Mouse (Mus musculus) brain, embryonic 18.5 days (tissue): ENCODE data around the gene Lyrm7.
"Not testable (repeated sequence)": the region's sequence is repeated elsewhere in the genome, so short reads cannot be mapped to it uniquely, and the experiment has no call there.

ENCODE experiments used
- DNase-seq: peaks from one replicate; pipeline ENCODE4 v3.0.0-alpha.2; 2012; ENCODE audit warnings: low read depth, low spot score

The Lyrm7 gene

DNA sequence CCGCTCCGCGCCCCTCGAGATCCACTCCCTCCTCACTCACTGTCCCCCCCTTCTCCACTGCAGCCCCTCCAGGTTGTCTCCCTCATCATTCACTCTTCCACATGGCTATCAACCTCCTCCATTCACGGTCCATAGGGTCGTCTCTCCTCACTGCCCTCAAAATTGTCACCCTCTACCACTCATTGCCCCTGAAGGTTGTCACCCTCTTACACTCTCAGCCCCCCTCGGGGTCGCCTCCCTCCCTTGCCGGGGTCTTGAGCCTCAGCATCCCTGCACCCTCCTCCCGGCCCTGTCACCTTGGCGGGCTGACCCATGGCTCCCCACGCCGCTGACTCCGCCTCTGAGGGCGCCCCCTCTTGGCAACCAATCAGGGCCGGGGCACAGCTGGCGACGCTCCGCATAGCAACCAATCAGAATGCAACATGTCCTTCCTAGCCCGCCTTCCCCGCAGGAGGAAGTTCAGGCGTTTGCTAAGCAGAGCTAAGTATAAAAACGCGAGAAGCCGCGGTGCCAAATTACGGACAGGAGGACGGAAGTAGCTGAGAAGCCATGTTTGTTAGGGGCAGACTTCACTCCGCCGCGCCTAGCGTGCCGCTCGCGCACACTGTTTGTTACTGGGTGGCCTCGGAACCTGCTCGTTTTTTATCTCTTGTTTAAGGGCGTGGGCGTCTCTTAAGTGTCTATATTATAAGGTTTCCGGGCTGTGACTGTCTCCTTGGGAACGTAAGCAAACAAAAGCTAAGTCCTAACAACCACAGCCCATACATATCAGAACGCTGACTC lies at the start of gene Lyrm7:
Lyrm7 (minus strand) TSS at position 661 of the 783 bp plus-strand sequence.
- DNase-seq = peak; percentile 98

DNA sequence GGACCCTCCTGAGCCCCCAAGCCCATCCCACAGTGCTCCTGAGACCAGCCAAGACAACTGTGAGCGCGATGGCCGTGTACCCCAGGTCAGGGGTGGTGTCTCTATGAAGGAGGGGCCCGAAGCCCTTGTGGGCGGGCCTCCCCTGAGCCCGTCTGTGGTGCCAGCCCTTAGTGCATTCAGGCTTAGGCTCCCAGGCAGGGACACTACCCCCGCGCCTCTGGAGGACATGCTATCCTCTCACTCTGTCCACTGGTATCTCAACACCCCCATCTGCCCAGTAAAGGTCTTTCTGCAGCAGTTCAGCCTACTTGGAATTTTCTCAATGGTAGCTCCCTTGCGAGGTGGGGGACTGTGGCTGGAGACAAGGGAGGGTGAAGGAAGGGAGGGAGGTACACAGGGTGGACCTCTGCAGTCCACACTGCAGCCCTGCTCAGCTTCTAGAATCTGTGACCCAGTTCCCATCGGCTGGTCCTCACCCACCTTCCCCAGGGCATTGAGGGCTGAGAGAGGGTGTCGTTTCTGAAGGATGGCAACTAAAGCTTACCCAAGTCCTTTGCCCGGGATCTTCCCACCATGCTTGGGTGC lies 49.5 kb upstream of the Lyrm7 start:
- DNase-seq = no peak

DNA sequence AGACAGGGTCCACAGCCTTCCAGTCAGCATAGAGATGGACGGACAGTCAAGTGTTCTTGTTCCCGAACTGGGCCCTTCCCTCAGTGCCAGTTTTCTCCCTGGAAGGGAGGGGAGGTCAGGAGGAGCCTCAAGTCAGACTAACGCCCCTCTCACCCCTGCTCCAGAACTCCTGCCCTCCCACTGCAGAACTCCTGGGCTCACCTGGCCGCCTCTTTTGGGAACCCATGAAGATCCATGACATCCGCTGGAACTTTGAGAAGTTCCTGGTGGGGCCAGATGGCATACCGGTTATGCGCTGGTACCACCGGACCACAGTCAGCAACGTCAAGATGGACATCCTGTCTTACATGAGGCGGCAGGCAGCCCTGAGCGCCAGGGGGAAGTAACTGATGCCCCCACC lies 48.6 kb upstream of the Lyrm7 start:
- no peak for DNase-seq

DNA sequence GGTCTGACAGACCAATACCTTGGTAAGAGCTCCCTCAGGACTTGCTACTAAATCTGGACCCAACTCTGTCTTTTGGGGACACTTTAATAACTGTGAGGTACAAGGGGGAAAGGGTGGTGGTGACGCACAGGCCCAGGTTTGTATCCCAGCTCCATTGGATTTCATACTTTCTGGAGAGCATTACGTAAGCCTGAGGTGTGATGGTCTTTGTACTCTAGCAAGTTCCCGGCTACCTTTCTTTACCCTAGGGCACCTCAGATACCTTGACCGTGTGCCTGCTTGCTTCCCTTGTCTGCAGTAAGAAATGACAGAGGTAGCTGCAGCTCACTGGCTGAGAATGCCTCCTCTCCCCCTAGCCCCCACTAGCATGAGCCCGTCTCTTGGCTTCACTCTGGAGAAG lies 46.5 kb upstream of the Lyrm7 start:
- no peak for DNase-seq

DNA sequence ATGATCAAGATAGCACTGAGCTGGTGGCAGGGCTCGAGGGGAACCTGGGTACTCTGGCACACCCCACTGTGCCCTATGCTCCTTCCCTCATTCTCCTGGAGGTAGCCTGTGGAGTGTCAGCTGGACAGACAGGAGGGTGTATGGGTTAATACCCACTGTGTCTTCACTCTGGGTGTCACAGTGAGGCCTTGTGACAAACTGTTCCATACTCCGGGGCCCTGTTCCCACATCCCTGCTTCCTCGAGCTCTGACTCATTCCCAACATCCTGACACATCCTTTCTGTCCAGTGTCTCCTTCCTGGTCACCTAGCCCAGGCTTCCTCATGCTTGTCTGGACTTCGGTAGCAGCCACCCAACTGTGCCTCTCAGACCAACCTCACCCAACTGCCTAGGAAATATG lies 45.8 kb upstream of the Lyrm7 start:
- no peak for DNase-seq

DNA sequence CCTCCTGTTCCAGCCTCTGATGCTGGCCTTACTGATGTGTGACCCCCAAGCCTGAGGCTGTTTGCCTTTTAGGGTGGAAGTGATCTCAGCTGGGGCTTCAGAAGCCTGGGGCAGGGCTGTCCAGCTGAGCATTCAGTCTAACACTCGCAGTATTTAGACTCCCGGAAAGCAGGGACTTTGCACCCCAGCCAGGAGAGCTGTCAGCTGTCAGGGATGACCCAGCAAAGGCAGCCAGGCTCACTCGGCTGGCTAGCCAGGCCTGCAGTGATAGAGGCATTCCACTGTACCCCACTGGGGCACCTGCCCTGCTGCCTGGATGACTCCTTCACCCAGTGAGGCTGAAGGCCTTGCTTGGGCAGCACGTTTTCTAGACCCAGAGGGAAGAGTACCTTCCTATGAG lies 45.2 kb upstream of the Lyrm7 start:
- no peak for DNase-seq

DNA sequence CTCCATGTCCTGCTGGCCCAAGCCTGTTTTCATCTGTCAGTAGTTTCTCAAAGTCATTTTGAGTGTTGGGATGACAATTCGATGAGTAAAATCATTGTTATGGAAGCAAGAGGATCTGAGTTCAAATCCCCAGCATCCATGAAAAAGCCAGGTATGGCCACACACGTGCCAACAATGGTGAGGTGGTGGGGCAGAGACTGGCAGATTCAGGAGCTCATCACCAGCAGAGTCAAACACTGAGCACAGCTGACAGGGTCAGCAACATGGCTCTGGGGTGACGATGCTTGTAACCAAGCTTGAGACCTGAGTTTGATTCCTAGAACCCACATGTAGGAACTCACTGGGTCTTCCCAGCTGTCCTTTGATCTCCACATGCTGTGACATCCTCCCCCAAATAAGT lies 44.4 kb upstream of the Lyrm7 start:
- no peak for DNase-seq

DNA sequence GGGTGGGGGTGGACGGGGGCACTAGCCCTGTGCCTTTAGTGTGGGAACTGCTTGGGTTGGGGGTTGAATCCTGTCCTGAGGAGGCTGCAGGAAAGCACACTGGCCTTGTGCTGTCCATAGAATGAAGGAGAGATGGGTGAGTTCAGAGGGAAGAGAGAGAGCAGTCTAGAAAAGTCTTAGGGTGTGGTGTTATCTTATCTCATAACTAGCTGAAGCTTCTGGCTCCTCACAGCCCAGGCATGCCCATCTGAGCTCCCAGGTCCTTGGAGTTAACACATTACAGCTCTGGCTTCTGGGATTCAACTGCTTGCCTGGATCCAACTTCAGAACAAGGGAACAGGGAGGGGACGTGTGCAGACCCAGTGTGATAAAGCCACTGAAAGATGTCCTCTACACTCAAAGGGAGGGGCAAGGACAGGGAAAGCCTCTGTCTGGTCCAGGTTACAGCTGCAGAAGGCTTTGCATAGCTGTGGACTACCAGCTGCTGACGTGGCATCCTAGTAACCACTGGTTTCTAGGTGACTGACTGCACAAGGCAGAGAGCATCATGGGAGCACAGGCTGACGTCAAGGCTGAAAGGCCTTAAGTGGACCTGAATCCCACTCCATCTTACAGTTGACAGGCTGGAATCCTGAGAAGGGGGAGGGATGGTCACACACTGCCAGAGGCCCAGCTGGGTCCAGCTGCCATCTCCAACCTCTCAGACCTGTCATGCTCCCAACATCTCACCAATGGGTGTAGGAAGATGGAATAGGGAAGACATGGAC lies 43.4 kb upstream of the Lyrm7 start:
- no peak for DNase-seq

DNA sequence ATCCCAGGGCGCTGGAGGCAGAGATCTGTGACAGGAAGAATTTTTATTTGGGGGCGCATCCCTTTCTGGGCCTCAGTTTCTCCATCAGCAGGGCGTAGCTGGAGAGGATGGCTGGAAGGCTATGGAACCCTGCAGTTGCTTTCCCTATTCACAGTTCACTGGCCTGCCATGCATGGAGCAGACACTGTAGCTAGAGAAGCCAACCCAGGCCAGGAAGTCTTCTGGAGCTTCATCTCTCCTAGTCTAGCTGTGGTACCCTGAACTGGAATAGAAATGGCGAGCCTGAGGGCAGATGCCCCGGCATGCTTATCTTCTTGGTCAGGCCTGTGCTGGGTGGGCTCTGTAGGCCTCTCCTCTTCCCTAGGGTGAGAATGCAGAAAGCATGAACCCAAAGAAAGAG lies 42.6 kb upstream of the Lyrm7 start:
- DNase-seq = no peak

DNA sequence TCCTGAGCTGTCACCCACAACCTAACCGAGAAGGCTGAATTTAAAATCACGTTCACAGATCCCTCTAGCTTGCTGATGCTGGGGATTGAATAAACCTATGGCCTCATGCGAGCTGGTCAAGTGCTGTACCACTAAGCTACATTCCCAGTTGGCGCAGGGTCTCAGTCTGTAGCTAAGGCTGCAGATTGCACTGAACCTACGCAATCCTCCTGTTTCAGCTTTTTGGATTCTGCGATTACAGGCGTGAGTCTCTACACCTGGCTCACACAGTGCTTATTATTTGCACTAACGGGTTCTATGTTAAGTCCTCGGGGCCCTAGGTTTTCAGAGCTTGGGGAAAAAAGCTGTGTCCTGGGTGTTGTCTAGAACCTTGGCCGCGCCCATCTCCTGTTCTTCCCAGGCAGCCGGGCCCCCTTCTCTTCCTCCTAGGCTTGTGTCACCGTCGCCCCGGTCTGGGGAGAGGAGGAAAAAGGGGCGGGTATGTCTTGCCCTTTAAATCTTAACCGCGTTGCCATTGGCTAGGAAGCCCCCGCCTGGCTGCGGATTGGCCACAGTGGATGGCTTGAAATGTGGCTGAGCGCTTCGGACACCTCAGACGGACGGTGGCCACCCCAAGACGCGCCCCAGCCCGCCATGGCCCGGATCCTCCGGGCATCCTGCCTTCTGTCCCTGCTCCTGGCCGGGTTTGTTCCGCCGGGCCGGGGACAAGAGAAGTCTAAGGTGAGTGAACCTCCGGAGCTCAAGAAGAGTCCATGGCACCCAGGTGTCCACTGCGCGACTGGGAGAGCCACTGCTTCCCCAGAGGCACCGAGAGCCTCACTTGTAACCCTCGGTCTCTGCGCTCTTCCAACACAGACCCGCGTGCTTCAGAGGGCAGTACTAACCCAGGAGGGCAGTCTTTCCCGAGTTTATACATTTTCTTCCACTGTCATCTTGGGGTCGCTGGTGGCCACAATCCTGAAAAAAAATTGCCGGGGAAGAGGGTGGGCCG lies 41.9 kb upstream of the Lyrm7 start, which contains the start of gene Gpx3:
Gpx3 (plus strand) TSS at position 121 of the 991 bp plus-strand sequence.
- peak; percentile 34 for DNase-seq

DNA sequence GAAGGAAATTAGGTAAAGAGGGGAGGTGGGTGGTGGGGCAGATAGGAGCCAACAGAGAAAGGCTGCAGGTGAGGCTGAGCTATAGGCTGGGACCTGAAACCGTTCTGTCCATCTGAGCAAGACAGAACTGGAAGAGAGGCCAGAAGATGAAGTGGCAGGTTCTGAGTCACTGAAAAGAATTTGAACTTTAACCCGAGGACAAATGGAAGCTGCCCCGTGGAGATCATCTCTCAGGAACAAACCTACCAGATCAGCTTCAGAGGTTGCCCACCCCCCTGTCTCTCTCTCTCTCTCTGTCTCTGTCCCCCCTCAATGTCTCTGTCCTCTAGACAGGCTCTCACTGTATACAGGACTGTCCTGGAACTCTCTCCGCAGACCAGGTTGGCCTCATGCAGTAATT lies 38.9 kb upstream of the Lyrm7 start:
- no peak for DNase-seq

DNA sequence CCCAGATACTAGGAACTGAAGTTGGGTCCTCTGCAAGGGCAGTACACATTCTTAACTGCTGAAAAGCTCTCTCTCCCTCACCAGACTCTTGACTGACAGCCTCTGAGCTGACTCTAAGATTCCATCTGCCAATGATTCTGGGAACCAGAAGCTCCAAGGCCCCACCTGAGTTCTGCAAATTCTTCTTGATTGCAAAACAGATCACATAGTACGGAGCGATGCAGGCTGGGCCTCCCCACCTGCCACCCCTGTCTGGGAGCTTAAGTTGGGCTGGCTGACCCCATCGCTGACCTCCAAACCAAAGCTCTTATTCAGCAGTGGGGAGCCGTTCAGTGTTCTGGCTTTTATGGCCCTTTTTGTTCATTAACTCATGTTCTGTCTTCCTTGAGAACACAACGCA lies 36.8 kb upstream of the Lyrm7 start:
- no peak for DNase-seq

DNA sequence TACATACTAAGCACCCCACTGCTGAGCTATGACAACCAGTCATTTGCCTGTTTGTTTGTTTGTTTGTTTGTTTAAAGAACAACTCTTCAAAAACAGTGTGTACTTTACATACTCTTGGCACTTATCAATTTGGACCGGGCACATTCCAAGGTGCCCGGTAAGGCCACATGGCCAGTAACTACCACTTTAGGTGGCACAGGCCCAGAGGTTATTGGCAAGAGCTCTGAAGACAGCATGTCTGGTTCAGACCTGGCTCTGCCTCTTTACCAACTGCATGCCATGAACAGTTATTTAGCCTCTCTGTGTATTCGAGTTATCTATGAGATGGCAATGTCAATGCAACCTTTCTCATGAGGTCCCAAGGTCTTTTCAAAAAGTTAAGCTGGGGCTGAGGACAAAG lies 35.9 kb upstream of the Lyrm7 start:
- not testable (repeated sequence) for DNase-seq

DNA sequence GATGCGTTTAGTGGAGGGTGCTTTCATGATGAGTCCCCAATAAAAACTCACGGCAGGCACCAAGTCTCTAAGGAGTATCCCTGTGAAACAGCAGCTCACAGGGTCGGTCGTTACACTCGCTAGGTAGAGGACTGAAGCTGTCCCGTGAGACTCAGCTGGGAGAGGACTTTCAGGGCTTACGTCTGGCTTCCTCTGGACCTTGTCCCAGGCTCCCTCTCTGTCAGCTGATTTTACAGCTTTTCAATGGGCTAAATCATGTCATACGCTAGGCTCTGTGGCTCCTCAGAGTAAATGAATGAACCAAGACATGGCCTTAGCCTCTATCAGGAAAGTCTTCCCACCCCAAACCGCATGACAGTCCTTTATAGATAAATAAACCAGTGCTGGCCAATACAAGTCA lies 33.9 kb upstream of the Lyrm7 start:
- DNase-seq = no peak

DNA sequence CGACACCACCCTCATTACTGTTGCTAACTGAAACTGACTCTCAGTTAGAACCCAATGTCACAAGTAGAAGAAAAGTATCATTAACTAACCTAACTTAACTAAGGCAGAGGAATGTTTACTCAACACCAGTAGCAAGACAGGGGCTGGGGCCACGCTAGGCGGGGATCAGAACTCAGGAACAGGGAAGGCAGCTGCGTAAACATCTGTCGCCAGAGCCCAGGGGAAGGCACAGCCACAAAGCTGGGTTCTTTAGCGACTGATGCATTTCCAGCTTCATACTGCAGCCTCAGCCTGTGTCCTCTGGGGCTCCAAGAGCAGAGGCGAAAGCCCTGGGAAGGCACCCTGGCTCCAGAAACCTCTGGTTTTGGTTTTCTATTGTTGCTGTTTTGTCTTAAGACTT lies 31.4 kb upstream of the Lyrm7 start:
- no peak for DNase-seq

DNA sequence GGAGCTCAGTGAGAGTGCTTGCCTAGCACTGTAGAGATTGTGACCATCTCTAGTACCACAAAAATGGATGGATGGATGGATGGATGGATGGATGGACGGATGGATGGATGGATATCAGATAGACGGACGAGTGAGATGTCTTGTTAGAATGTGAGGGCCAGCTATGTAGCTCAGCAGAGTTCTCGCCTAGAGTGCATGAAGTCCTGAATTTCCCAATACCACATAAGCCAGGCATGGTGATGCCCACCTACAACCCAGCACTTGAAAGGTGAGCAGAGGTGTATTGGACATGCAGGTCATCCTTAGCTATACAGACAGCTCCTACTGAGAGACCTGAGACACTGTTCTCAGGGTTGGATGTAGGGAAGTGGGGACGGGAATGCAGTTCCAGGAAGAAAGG lies 30.6 kb upstream of the Lyrm7 start:
- DNase-seq = no peak

DNA sequence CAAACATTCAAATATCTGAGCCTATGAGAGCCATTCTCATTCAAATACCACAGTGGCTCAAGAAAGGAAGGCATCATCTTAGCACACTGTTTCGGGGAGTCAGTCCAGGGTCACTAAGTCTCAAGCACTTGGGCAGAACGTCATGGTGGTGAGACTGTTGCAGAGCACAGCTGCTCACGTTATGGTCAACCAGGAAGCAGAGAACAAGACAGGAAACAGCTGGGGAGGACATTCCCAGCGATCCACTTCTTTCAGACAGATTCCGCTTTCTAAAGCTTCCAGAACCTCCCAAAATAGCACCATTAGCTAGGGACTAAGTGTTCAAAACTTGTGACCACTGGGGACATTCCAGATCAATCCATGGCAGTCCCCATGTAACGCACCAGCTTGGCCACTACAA lies 27.2 kb upstream of the Lyrm7 start:
- no peak for DNase-seq

DNA sequence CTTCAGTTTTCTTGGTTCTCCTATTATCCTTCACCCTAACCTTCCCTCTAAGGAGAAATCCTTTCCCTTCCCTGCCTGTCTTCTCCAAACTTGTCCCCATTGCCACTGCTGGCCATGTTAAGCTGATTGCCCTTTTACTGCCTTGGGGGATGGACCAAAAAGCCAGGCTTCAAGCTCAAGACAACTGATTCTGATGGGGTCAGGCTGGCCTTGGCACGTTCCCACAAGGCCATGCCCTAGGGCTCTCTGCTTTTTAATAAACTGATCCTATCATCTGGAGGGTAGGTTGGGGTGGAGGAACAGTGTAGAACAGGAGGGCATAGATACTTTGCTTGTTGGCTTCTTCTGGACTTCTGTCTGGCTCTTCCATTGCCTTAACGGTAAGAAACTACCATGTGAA lies 24.7 kb upstream of the Lyrm7 start:
- DNase-seq = no peak

DNA sequence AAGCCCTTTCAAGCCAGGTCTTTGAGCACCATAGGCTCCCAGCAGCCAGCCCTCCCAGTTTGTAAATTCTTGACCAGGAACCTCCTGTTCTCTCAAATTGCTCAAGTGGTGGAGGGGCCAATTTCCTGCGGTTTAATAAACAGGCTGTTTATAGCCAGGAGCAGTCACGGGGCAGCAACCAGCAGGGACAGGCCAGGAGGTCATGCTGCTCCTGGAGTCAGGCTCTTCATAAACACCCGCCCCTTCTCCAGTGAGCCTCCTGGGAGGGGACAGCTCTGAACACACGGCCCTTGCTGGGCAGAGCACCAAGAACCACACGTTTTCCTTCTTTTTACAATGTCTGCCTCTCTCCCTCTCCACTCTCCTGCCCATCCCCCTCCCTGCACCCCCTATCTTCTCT lies 24.2 kb upstream of the Lyrm7 start:
- DNase-seq = no peak

DNA sequence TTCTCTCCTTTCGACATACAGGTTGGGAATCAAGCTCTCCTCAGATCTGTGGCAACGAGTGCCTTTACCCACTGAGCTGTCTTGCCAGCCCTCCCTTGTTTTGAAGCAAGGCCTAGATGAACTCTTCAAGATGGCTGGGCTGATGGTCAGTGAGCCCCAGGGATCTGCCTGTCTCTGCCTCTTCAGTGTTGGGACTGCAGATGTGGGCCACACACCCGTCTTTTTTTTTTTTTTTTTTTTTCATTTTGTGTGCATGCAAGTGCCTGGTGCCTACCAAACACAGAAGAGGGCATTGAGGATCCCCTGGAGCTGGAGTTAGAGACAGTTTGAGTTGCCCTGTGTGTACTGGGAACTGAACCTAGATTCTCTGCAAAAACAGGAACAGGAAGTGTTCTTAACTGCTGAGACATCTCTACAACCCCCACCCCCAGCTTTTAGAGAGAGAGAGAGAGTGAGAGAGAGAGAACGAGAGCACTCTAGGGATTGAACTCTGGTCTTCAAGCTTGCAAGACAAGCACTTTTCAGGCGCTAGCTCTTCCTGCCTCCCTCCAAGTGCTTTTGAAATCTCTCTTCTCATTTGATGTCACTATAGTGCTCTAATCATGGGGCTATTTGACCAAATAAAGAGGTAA lies 23.6 kb upstream of the Lyrm7 start:
- no peak for DNase-seq

DNA sequence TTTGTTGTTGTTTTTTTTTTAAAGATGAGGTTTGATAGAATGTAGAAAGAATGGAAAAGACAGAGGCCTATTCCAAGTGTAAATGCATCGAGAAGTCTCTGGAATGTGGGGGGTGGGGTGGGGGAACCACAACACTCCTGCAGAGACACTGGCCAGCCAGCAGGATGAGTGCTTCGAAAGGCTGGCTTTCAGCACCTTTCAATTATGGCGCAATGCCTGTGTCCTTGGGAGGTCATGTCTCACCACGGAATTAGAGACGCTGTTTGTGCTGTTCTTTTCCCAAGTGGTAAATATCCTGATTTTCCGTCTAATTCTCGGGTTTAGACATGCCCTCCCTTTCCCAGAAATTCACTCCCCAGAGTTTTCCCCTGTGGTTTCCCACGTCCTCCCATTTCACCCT lies 22.0 kb upstream of the Lyrm7 start:
- DNase-seq = no peak
